Mouse (Mus musculus): Measurements from ENCODE around the gene Stk40.

Stk40 gene

DNA sequence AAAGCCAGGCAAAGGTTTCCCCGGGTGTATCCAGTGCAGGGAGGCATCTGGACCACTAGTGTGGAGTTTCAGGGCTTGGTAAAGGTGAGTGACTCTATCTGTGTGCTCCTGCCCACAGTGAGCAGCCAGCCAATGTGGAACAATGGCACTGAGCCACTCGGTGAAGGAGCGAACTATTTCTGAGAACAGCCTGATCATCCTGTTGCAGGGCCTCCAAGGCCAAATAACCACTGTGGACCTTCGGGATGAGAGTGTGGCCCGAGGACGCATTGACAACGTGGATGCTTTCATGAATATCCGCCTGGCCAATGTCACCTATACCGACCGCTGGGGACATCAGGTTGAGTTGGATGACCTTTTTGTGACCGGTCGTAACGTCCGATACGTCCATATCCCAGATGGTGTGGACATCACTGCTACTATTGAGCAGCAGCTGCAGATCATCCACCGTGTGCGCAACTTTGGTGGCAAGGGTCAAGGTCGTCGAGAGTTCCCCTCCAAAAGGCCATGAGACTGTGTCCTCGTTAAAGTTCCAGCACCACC is 6.0 kb upstream of the Stk40 start:
- DNase-seq (ENCODE audit: inconsistent ontology term): no peak

DNA sequence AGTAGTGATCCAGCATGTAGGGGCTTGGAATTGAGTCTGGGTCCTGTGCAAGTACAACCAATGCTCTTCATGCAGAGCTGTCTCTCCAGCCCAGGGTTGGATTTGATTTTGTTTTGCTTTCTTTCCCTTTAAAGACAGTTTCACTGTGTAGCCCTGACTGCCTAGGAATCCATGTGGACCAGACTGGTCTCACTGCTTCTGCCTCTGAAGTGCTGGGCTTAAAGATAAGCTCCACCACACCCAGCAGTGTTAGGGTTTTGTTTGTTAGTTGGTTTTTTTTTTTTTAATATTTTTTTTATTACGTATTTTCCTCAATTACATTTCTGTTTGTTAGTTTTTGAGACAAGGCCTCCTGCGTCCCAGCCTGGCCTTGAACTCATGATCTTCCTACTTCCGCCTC is 4.4 kb upstream of the Stk40 start:
- no peak for DNase-seq (ENCODE audit: inconsistent ontology term)

- DNase-seq (ENCODE audit: inconsistent ontology term): no peak
Observed at GRCm38 (mm10) chr4:126100764-126101163, 3.0 kb upstream of the Stk40 start.

DNA sequence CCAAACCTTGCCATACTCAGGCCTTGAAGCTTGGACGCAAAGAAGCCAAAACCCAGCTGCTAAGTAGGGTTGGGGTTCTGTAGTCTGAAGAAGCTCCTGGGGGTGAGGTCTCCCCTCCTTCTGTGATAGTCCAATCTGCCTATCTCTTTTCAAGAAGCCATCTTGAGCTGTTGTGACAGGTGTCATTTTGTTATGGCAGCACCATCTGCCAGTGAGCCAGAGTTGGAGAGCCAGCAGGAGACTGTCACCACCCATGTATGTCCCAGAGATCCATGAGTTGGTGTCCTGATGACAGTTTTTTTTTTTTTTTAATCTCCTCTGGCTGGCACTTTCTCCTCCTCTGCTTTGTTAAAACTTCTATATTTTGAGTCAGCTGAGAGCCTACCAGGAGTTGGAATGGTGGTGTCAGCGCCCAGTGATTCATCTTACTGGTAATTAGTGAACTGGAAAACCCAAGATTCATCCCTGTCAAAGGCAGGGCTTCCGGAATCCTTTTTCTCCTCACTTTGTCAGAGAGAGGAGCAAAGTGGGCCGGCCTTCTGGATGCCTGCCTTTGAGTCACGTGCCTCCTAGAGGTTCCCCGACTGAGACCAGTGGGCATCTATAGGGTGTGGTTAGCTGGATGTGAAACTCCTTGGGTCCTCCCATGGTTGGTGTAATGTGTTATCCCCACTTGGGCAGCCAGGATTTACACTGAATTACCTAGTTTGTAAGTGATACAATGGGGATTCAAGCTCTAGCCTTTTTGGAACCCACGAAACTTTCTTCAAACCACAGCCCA is 1.5 kb upstream of the Stk40 start:
- DNase-seq (ENCODE audit: inconsistent ontology term): peak; percentile 90

DNA sequence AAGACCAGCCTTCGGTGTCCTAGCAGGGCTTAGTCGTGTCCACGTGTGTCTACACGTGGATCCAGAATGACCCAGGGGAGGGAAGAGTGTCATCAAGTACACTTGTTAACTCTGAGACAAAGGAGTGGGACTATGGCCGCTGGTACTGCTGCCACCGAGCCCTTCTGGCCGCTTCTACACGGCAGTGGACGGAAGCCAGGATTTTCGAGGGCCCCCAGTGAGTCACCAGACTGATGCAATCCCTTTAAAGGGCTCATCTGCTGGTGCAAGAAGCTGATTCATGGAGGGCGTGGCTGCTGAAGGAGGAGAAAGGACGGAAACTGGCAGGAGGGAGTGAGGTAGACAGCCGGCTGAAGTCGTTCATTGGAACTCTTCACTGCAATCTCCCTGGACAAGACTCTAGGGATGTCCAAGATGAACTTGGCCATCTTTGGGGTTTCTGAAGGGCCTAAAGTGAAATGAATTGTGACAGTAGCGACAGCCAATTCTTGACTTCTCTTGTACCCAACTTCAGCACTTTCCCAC is 638 bp upstream of the Stk40 start:
- peak; percentile 97 for DNase-seq (ENCODE audit: inconsistent ontology term)

DNA sequence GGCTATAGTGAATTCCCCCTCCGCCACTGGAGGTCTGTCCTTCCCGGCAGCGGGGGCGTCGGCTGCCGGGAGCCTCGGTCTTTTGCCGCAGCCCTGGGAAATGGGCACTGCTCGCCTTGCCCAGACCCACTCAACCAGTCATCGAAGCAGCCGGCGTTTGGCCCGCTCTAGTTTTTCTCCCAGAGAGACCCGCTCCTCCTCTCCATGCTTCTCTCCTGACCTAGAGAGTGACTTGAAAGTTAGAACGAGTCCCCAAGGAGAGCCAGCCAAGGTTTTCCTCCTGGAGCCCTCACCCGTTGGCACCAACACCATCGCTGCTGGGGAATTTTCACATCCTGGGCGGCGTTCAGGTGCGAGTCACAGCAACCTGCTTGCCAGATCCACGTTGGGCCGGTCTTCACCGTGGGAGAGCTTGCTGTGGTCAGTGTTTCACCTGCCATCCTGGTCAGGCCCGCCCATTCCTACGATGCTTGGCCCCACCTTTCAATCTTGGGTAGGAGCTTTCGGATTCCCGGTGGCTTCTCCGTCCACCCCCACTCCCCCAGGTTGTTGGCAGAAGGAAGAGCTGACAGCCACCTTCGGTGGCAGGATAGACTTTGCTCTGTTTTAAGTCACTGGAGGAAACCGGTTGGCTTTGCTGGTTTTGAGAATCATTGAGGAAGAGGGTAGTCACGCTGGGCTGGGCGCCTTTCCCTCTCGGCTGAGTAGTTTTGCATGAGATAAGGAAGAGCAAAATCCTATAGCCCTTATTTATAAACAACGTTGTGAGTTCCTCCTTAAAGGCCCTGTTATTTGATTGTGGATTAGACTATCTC is 711 bp downstream of the Stk40 start:
- DNase-seq (ENCODE audit: inconsistent ontology term): no peak

- DNase-seq (ENCODE audit: inconsistent ontology term): peak; percentile 34
Observed at GRCm38 (mm10) chr4:126105131-126105783, 1.5 kb downstream of the Stk40 start.

- DNase-seq (ENCODE audit: inconsistent ontology term): no peak
Observed at GRCm38 (mm10) chr4:126108061-126108740, 4.4 kb downstream of the Stk40 start.

DNA sequence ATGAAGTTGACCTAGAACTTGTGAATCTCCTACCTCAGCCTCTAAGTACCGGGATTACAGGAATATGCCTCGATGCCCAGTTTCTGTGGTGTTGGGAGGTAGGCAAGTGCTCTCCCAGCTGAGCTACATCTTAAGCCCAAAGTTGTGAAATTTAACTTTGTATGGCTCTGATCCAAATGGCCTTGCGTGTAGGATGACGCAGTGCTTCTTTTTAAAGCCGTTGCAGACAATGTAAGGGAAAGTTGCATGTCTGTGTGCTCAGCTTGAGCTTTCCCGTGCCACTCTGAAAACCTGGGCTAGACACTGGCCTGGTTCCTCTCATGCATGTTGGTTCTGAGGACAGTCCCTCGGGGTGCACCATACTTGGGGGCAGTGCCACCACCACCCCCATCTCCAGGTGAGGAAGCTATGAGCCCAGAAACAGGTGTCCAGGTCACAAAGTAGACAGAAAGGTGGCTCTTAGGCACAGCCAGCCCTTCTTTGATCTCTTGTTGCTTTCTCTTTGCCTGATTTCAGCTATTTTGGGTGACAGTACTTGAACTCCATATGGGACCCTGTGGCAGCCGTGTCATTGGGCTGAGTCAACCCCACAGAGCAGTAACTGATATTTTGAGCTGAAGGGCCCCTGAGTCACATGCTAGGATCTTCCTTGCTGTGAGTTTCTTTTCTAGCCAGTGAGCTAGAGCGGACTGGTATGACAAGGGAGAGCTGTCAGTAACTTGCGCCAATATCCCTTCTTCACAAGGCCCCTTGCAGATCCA is 6.0 kb downstream of the Stk40 start:
- peak; percentile 65 for DNase-seq (ENCODE audit: inconsistent ontology term)

DNA sequence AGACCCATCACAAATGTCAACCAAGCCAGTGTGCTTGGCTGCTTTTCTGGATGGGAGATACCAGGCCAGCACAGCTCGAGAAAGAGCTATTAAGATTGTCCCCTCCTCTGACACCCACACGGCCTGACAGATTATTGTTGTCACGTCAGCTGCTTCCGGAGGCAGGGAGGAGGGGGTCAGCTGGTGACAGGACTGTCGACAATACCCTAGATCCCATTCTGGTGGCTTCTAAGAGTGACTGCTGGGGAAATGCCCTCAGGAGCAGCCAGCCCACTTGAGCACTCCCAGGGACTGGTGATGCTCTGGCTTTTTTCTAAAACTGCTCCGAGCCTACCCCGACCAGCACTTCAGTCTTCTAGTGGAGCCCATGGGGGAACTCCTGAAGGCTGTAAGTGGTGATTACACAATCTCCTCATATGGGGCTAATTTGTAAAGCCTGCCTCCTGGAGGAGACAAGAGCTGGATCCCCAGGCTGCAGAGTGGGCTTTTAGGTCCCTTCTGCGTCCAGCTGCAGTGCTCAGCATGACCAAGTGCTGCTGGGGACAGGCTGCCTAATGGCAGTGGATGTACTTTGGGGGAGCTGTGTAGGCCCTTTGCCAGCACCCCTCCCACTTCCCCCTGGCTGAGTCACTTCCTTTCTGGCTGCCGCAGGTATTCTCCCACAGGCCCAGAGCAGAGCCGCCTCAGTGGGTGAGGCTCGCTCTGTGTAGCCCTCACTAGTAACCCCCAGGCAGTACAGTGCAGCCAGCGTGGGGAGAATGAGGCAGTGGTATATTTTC is 6.8 kb downstream of the Stk40 start:
- DNase-seq (ENCODE audit: inconsistent ontology term): peak; percentile 90

- DNase-seq (ENCODE audit: inconsistent ontology term): peak; percentile 70
Observed at GRCm38 (mm10) chr4:126111153-126111549, 7.4 kb downstream of the Stk40 start.

DNA sequence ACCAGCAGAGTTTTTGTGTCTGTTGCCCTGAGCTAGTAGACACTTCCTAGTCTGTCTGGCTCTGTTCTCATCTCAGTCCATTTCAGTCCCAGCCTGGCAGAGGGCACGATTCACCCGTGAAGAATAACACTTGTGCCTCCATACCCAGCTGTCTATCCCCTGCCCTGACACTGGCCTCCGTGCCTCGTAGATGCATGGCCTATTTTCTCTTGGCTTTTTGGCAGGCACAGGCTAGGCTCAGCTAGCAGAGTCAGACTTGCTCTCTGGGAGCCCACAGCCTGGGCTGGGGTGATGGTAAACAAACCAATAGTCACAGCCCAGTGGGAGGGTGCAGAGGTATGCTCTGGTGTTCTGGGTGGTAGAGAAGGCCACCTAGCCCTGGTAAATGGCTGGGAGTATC is 9.5 kb downstream of the Stk40 start:
- DNase-seq (ENCODE audit: inconsistent ontology term): peak; percentile 65

DNA sequence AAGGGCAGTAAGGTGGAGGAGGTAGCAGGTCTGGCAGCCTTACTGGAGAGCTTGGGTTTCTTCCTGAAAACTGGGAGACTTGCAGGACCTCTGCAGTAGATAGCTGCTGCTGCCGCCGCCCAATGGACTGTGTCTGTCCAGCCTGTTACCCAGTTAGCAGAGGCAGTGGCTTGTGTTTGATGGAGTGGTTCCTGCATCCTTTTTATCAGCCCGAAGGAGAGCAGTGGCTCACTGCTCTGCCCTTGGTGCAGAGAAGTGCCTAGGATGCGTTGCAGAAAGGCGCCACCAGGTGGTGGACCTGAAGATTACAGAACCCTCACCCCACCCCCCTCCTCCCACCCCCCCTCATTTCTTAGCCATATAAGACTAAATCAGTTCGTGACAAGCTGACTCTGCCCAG is 10.2 kb downstream of the Stk40 start:
- peak; percentile 47 for DNase-seq (ENCODE audit: inconsistent ontology term)

DNA sequence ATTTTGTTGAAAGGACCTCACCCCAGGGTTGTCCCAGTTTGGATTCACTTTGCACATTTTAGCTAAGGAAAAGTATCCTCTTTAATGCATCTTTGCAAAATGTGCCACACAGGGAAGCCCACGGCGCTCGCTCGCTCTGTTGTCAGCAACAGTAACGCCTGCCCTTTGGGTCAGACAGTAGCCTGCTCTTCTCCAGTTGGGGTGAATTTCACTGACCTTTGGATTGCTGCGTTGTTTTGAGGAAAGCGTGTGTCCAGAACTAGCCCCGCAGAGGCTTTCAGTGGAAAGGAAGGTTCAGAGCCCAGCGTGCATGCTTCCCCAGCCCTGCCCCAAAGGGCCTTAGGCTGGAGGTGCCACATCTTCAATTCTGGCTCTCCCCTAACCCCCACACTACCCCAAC is 11.7 kb downstream of the Stk40 start:
- DNase-seq (ENCODE audit: inconsistent ontology term): no peak

DNA sequence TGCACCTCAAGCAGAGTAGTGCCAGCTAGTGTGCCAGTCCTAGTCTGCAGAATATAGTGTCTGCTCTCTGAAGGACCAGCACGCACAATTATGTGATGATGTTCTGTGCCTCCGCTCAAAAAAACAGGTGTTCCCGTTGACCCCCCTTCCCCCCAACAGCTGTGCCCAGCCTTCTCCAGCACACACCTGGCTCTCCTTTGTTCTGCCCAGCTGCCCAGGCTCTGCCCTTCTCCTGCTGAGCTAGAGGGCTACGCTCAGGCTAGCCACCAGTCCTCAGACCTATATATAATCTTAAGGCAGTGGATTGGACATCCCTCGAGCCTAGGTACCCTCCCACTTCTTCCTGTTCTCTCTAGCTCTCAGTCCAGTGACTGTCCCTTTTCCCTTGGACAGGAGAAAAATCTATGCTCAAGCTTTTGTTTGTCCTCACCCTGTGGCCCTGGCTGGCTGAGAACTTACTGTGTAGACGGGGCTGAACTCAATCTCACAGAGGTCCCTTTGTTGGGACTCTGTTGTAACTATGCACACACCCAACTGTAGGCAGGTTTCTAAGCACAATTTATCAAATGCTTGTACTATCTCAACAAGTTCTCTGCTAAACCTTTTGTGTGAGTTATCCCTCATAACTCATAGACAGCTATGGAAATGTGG is 12.2 kb downstream of the Stk40 start:
- no peak for DNase-seq (ENCODE audit: inconsistent ontology term)

GRCm38 (mm10) chr4:126117116-126117515 is 13.4 kb downstream of the Stk40 start:
- no peak for DNase-seq (ENCODE audit: inconsistent ontology term)

- DNase-seq (ENCODE audit: inconsistent ontology term): no peak
Observed at GRCm38 (mm10) chr4:126118651-126119050, 14.9 kb downstream of the Stk40 start.

- DNase-seq (ENCODE audit: inconsistent ontology term): no peak
Observed at GRCm38 (mm10) chr4:126119051-126119450, 15.3 kb downstream of the Stk40 start.

DNA sequence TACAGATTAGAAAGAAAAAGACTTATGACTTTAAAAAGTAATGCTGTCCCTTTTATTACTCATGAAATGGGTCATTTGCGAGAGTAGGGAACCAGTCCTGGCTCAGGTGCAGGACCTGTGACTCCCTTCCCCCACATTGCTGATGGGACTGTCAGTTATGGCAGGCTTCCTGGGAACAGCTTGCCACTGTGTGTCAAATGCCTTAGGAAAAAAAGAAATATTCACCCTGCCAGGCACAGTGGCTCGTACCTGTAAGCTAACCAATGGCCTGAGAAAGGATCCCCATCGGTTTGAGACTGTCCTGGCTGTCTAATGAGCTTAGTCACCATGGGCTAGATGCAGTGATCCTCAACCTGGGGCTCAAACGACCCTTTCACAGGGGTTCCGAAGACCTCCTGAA is 16.3 kb downstream of the Stk40 start:
- no peak for DNase-seq (ENCODE audit: inconsistent ontology term)

Data from Muller cell, postnatal 12 days (primary cell).